Mouse (Mus musculus): ENCODE results near the gene Trpm8. TPM values are rescaled to one million over a fixed set of nuclear protein-coding genes. Genes with fewer than 3 reads are reported as not detected.
A peak's percentile ranks its signal among the peaks of the same experiment; 100 is the strongest.

Gene Trpm8
- polyA plus RNA-seq, 1 experiment from 2014 or later: 0.11 TPM

DNA sequence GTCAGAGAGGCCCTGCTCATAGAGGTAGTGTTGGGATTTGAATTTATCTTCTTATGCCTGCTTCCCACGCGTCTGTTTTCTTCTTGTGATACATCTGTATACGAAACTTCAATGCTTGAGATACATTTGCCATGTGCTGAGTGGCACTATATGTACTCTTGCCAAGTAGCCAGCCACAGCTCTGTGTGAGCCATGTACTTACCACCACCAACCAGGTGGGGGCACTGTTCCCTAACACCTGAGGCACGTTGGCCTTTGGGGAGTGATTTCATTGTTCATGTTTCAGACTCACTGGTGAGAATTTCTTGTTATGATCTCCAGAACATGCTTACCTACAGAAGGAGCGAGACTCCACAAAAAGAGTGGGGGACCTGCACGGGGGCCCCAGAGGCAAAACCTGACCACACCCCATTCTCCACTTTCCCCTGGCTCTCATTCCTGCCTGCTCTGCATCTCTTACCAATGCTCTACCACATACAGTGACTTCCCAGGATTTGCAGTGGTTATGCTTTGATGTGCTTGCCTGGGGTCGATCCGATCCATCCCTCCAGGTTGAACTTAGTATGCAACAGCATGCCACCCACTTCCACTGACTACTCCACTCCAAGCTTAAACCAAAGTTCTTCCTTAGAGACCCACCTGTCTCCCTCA lies 147.3 kb downstream of the Trpm8 start:
- no peak overlapping the region for H3K4me3 ChIP-seq
- WGBS: 21% methylated on average over 8 of the region's 8 CpGs
- H3K9ac ChIP-seq (replicated peaks): no peak overlapping the region
- no peaks in the 10 kb centered on the region for H3K4me1 ChIP-seq
- H3K9me3 ChIP-seq: no peaks in the 10 kb centered on the region
- H3K27me3 ChIP-seq: no peaks in the 10 kb centered on the region
- H3K27ac ChIP-seq (replicated peaks): no peak overlapping the region
- H3K36me3 ChIP-seq: no peaks in the 10 kb centered on the region
- ATAC-seq (replicated peaks): peak; percentile 74
- H3K4me2 ChIP-seq (replicated peaks): no peak overlapping the region

DNA sequence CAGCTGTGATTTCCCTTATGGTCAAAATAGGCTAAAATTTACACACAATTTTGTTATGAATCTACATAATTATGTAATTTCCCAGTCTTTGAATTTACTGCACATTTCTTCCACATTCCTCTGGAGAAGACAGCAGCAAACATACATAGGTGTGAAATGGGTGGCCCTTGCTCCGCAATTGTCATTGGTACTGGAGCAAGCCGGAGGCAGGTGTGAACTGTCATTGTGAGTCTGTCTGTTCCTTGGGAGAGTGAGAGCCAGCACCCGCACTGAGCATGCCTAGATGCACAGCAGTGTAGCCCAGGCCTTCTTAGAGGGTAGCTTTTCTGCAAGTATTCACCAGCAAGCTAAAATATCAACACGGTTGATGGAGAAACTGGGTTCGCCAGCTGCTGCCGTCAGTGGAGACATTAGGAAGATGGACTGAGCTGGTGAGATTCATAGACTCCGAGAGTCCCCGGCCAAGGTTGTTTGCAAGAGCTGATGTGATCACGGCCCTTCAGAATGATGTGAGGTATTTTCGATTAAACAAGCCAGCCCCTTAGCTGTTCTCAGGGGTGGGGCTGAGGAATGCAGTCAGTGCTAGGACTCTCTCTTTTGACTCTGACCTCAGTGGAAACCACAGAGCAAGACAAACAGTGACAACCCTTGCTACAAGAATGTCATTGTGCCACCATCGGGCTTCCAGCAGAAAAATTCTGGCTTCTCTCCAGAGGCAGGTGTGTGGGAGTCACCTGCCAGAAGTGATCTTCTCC lies 150.7 kb downstream of the Trpm8 start:
- H3K4me1 ChIP-seq: no peaks in the 10 kb centered on the region
- H3K4me2 ChIP-seq (replicated peaks): no peak overlapping the region
- H3K36me3 ChIP-seq: no peaks in the 10 kb centered on the region
- WGBS: 85% methylated on average over 11 of the region's 11 CpGs
- no peak overlapping the region for H3K4me3 ChIP-seq
- ATAC-seq (replicated peaks): no peak
- no peak overlapping the region for H3K9ac ChIP-seq (replicated peaks)
- no peaks in the 10 kb centered on the region for H3K9me3 ChIP-seq
- H3K27me3 ChIP-seq: no peaks in the 10 kb centered on the region
- no peak overlapping the region for H3K27ac ChIP-seq (replicated peaks)

DNA sequence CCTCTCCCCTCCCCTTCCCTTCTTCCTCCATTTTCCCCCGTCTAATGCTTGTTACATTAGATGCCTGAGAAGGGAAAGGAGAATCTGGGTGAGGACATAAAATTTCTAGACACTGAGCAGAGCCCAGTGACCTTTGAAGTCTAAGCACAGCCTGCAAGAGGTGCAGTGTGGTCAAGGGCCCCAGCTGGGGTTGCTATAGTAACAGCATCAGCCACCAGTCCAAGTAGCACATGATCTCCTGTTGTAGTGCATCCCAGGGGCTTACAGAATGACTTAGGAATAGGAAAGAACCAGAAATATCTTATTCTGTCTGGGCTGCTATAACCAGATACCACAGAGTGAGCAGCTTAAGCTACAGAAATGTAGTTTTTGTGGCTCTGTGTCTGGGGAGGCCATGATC lies 152.0 kb downstream of the Trpm8 start:
- Histone ChIP-seq H3K27ac (replicated peaks) (no peak overlapping the region), H3K9ac (replicated peaks) (no peak overlapping the region), H3K4me1 (no peaks in the 10 kb centered on the region), H3K27me3 (no peaks in the 10 kb centered on the region), H3K9me3 (no peaks in the 10 kb centered on the region), H3K4me2 (replicated peaks) (no peak overlapping the region), H3K4me3 (no peak overlapping the region), H3K36me3 (no peaks in the 10 kb centered on the region)
- 33% methylated on average over 1 of the region's 1 CpGs for WGBS
- no peak for ATAC-seq (replicated peaks)

DNA sequence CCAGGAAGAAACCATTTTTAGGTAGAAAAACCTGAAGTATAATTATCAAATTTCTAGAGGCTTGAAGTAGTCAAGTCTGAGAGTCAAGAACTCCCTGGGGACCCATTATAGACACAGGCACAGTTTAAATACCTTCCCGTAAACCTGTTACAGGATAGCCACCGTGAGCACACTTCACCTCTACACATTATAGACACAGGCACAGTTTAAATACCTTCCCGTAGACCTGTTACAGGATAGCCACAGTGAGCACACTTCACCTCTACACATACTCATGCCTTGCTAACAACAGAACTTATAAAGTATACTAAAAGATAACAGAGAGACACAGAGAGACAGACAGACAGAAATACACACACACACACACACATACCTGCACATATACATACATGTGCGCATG lies 153.8 kb downstream of the Trpm8 start:
- no peak overlapping the region for H3K4me2 ChIP-seq (replicated peaks)
- no peak overlapping the region for H3K4me3 ChIP-seq
- ATAC-seq (replicated peaks): no peak
- H3K4me1 ChIP-seq: no peaks in the 10 kb centered on the region
- no peak overlapping the region for H3K27ac ChIP-seq (replicated peaks)
- no peaks in the 10 kb centered on the region for H3K9me3 ChIP-seq
- 86% methylated on average over 4 of the region's 4 CpGs for WGBS
- H3K9ac ChIP-seq (replicated peaks): no peak overlapping the region
- H3K36me3 ChIP-seq: no peaks in the 10 kb centered on the region
- H3K27me3 ChIP-seq: no peaks in the 10 kb centered on the region

DNA sequence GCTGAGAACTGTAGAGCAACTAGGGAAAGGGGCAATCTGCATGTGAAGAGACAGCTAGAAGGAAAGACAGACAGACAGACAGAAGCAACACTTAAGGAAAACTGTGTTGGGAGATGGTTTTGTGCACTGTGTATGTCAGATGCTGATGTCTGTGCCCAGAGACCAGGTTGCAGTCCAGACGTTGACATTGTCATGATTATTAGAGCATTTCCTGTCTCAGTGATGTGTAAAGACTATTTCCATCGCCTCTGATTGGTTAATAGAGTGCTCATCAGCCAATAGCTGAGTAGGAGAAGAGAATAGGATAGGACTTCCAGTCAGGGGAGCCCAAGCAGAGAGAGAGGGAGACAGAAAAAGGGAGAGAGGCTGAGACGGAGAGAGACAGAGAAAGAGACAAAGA lies 155.1 kb downstream of the Trpm8 start:
- no peak overlapping the region for H3K4me2 ChIP-seq (replicated peaks)
- no peak overlapping the region for H3K9ac ChIP-seq (replicated peaks)
- no peak overlapping the region for H3K4me3 ChIP-seq
- H3K27ac ChIP-seq (replicated peaks): no peak overlapping the region
- WGBS: 49% methylated on average over 3 of the region's 3 CpGs
- no peaks in the 10 kb centered on the region for H3K27me3 ChIP-seq
- ATAC-seq (replicated peaks): no peak
- no peaks in the 10 kb centered on the region for H3K36me3 ChIP-seq
- H3K4me1 ChIP-seq: no peaks in the 10 kb centered on the region
- no peaks in the 10 kb centered on the region for H3K9me3 ChIP-seq

DNA sequence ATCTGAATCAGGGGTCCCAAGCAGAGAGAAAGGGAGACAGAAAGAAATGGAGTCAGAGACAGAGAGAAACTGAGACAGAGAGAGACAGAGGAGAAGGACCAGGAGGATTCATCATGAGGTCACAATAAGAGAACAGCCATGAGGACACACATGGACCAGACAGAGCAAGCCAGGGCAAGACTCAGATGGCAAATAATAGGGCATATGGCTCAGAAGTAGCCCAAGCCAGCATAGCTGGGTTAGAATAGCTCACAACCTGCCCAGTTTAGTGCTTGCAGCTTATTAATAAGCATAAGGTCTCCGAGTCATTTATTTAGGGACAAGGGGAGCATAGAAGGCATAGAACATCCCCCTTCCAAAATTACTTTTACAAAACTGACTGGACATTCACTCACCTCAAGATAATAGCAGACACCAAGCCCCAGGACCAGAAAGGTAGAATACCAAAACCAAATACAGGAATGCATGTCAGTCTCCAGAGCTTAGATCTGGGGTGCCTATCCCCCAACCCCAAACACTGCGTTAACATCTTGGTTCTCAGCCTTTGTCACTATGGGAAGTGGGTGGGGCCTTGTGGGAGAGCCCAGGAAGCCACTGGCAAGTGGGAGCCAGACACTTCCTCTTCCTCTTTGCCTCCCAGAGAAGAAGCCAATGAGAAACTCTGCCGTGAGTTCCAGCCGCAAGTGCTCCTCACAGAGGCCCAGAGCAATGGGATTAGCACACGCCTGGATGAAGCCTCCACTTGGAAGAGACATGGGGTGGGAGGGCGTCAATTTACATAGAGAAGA lies 155.8 kb downstream of the Trpm8 start:
- no peak for ATAC-seq (replicated peaks)
- 45% methylated on average over 6 of the region's 6 CpGs for WGBS
- no peak overlapping the region for H3K4me3 ChIP-seq
- no peaks in the 10 kb centered on the region for H3K4me1 ChIP-seq
- H3K27me3 ChIP-seq: no peaks in the 10 kb centered on the region
- no peaks in the 10 kb centered on the region for H3K36me3 ChIP-seq
- H3K9ac ChIP-seq (replicated peaks): no peak overlapping the region
- H3K4me2 ChIP-seq (replicated peaks): no peak overlapping the region
- H3K9me3 ChIP-seq: no peaks in the 10 kb centered on the region
- H3K27ac ChIP-seq (replicated peaks): no peak overlapping the region

DNA sequence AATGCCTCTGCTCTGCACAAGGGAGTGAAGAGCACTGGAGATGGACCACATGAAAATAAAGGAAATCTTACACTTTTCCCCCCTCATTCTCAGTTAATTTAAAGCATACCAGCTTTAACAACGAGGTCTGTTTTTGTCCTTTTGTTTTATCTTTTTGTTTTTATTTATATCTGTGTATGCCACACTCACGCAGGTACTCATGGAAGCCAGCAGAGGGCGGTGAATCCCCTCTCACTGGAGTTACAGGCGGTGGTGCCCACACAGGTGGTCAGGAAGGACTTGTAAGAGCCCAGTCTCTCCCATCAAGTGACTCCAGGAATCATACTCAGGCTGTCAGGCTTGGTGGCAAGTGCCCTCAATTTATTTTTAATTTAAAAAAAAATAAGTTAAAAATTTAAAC lies 156.6 kb downstream of the Trpm8 start:
- no peaks in the 10 kb centered on the region for H3K9me3 ChIP-seq
- H3K4me3 ChIP-seq: no peak overlapping the region
- no peaks in the 10 kb centered on the region for H3K4me1 ChIP-seq
- 73% methylated on average over 4 of the region's 4 CpGs for WGBS
- no peak overlapping the region for H3K27ac ChIP-seq (replicated peaks)
- H3K4me2 ChIP-seq (replicated peaks): no peak overlapping the region
- no peaks in the 10 kb centered on the region for H3K36me3 ChIP-seq
- no peak overlapping the region for H3K9ac ChIP-seq (replicated peaks)
- H3K27me3 ChIP-seq: no peaks in the 10 kb centered on the region
- ATAC-seq (replicated peaks): no peak

DNA sequence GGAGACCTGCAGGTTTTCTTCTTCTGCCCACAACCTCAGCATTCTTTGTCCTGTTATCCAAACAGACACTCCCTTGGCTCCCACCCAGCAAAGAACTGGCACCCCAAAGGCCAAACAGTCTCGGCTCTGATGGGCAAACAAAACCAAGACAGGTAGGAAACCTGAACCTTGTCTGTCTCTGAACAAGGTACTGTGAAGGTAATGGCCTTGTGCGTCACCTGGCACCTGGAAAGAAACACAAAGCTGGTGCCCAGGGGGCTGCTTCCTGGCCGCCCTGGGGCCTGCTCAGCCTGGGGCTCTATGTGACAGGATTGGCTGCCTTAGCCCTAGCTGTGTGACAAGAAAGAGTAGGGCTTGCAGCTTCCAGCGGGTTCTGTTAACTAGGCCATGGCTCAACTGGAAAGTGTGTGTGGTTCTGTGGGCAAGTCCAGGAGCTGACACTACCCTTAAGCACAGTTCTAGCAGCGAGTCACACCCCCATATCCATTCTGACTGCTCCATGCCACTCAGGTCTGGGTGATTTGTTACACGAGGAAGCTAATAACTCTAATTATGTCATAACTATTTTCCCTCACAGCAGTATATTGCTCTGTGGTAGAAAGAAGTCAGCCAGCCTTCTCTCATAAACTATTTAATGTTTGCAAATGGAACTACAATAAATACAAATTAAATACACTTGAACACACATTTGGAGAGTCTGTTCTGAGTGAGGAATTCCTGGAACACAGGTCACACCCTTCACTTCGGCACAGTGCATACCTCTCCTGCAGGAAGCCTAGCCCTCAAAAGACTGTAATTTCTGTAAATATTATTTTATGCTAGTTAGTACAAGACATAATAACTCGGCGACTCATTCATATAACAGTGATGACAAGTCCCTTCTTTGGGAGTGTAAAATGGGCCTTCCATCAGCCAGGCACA lies 160.0 kb downstream of the Trpm8 start:
- H3K4me3 ChIP-seq: no peak overlapping the region
- H3K4me2 ChIP-seq (replicated peaks): no peak overlapping the region
- no peaks in the 10 kb centered on the region for H3K36me3 ChIP-seq
- no peaks in the 10 kb centered on the region for H3K4me1 ChIP-seq
- no peaks in the 10 kb centered on the region for H3K27me3 ChIP-seq
- H3K9ac ChIP-seq (replicated peaks): no peak overlapping the region
- 82% methylated on average over 9 of the region's 9 CpGs for WGBS
- no peaks in the 10 kb centered on the region for H3K9me3 ChIP-seq
- ATAC-seq (replicated peaks): no peak
- no peak overlapping the region for H3K27ac ChIP-seq (replicated peaks)

Other genes starting within 250 kb of the Trpm8 start
- gene Ugt1a10, start 222.3 kb upstream of the Trpm8 start, polyA plus RNA-seq (2015; fragmentation: Nextera tagmentation; extraction: Ambion mirVana): not detected in 2 replicates
- gene Ugt1a9, start 206.9 kb upstream of the Trpm8 start, polyA plus RNA-seq (2015; fragmentation: Nextera tagmentation; extraction: Ambion mirVana): 0.15 TPM in 1 of 2 replicates, not detected in the other
- not detected in 2 replicates for gene Ugt1a8, start 189.8 kb upstream of the Trpm8 start, polyA plus RNA-seq (2015; fragmentation: Nextera tagmentation; extraction: Ambion mirVana)
- 0.60 and 1.1 TPM in 2 replicates for gene Ugt1a7c, start 182.6 kb upstream of the Trpm8 start, polyA plus RNA-seq (2015; fragmentation: Nextera tagmentation; extraction: Ambion mirVana)
- 2.1 and 2.3 TPM in 2 replicates for gene Ugt1a6b, start 174.4 kb upstream of the Trpm8 start, polyA plus RNA-seq (2015; fragmentation: Nextera tagmentation; extraction: Ambion mirVana)
- 2.3 and 4.4 TPM in 2 replicates for gene Ugt1a6a, start 142.9 kb upstream of the Trpm8 start, polyA plus RNA-seq (2015; fragmentation: Nextera tagmentation; extraction: Ambion mirVana)
- not detected in 2 replicates for gene Ugt1a5, start 111.6 kb upstream of the Trpm8 start, polyA plus RNA-seq (2015; fragmentation: Nextera tagmentation; extraction: Ambion mirVana)
- gene Ugt1a2, start 77.1 kb upstream of the Trpm8 start, polyA plus RNA-seq (2015; fragmentation: Nextera tagmentation; extraction: Ambion mirVana): not detected in 2 replicates
- 13.7 TPM in 2 replicates for gene Dnajb3, start 71.9 kb upstream of the Trpm8 start, polyA plus RNA-seq (2015; fragmentation: Nextera tagmentation; extraction: Ambion mirVana)
- not detected in 2 replicates for gene Ugt1a1, start 65.7 kb upstream of the Trpm8 start, polyA plus RNA-seq (2015; fragmentation: Nextera tagmentation; extraction: Ambion mirVana)
- 0.73 and 0.88 TPM in 2 replicates for gene Mroh2a, start 50.7 kb upstream of the Trpm8 start, polyA plus RNA-seq (2015; fragmentation: Nextera tagmentation; extraction: Ambion mirVana)
- gene Hjurp, start within 50 bp of the Trpm8 start, polyA plus RNA-seq (2015; fragmentation: Nextera tagmentation; extraction: Ambion mirVana): 115 and 118 TPM in 2 replicates
- 0.41 TPM in 1 of 2 replicates, not detected in the other for gene Spp2, start 129.3 kb downstream of the Trpm8 start, polyA plus RNA-seq (2015; fragmentation: Nextera tagmentation; extraction: Ambion mirVana)
- not detected in 2 replicates for gene Glrp1, start 232.4 kb downstream of the Trpm8 start, polyA plus RNA-seq (2015; fragmentation: Nextera tagmentation; extraction: Ambion mirVana)

Data from forebrain, embryonic 15.5 days (tissue).